Mouse (Mus musculus): ENCODE measurements around the gene Ppp2r5c. TPM values are rescaled to one million over a fixed set of nuclear protein-coding genes. Genes with fewer than 3 reads are reported as not detected.

Gene Ppp2r5c
- total and polyA plus RNA-seq, 3 experiments = 72.0 to 100.0 (median 93.9) TPM

- Histone ChIP-seq H3K36me3 (ENCODE audit: control insufficient read depth in 1 of 2, insufficient read depth in 2 of 2, low read length in 2 of 2) (peaks cover 0 to 15% of the 10 kb centered on the region in 2 experiments; a peak in 2 of 4 replicates), H3K9me3 (replicated peaks; ENCODE audit: insufficient read depth, low read length) (no peaks in the 10 kb centered on the region), H3K4me1 (ENCODE audit: control insufficient read depth in 1 of 2, insufficient read depth in 2 of 2, low read length in 2 of 2) (peaks cover 0 to 13% of the 10 kb centered on the region in 2 experiments), H3K9ac (ENCODE audit: control insufficient read depth, low read depth, low read length, poor library complexity, severe bottlenecking) (no peak overlapping the region), H3K27ac (ENCODE audit: control insufficient read depth, low read depth, low read length) (no peak overlapping the region), H3K4me3 (ENCODE audit: control insufficient read depth in 1 of 2, insufficient read depth in 1 of 2, low read depth in 2 of 2, low read length in 2 of 2) (no peak overlapping the region), H3K79me2 (ENCODE audit: control insufficient read depth, insufficient read depth, low read length, poor library complexity) (no peaks in the 10 kb centered on the region), H3K27me3 (ENCODE audit: control insufficient read depth in 1 of 2, insufficient read depth in 2 of 2, low read length in 2 of 2) (no peaks in the 10 kb centered on the region)
- no peak for TF ChIP-seq USF1 (IDR thresholded peaks at IDR 0.05; ENCODE audit: low read depth, low read length)
- TF ChIP-seq MEF2A (IDR thresholded peaks at IDR 0.05; ENCODE audit: extremely low read depth, insufficient replicate concordance, low read depth, low read length, poor library complexity, severe bottlenecking) = no peak
- no peak for TF ChIP-seq KAT2A (conservative IDR thresholded peaks at IDR 0.05; ENCODE audit: low read depth, low read length)
- no peak for TF ChIP-seq E2F4 (IDR thresholded peaks at IDR 0.05; ENCODE audit: borderline replicate concordance, low read depth, low read length)
- no peak for DNase-seq (ENCODE audit: low read depth, low spot score)
Observed at GRCm38 (mm10) chr12:110456024-110456423, 9.1 kb downstream of the Ppp2r5c start.

- H3K4me1 ChIP-seq (ENCODE audit: control insufficient read depth in 1 of 2, insufficient read depth in 2 of 2, low read length in 2 of 2) = peaks cover 0 to 13% of the 10 kb centered on the region in 2 experiments
- peaks cover 0 to 15% of the 10 kb centered on the region in 2 experiments; a peak in 2 of 4 replicates for H3K36me3 ChIP-seq (ENCODE audit: control insufficient read depth in 1 of 2, insufficient read depth in 2 of 2, low read length in 2 of 2)
- no peak overlapping the region for H3K4me3 ChIP-seq (ENCODE audit: control insufficient read depth in 1 of 2, insufficient read depth in 1 of 2, low read depth in 2 of 2, low read length in 2 of 2)
- peak overlapping the region; percentile 7; the same call in 1 of the 2 replicates for H3K27ac ChIP-seq (ENCODE audit: control insufficient read depth, low read depth, low read length)
- no peaks in the 10 kb centered on the region for H3K27me3 ChIP-seq (ENCODE audit: control insufficient read depth in 1 of 2, insufficient read depth in 2 of 2, low read length in 2 of 2)
- no peaks in the 10 kb centered on the region for H3K79me2 ChIP-seq (ENCODE audit: control insufficient read depth, insufficient read depth, low read length, poor library complexity)
- no peak overlapping the region for H3K9ac ChIP-seq (ENCODE audit: control insufficient read depth, low read depth, low read length, poor library complexity, severe bottlenecking)
- no peaks in the 10 kb centered on the region for H3K9me3 ChIP-seq (replicated peaks; ENCODE audit: insufficient read depth, low read length)
- TF ChIP-seq TBP (IDR thresholded peaks at IDR 0.05; ENCODE audit: low read depth, low read length) = no peak
- TF ChIP-seq MEF2A (IDR thresholded peaks at IDR 0.05; ENCODE audit: extremely low read depth, insufficient replicate concordance, low read depth, low read length, poor library complexity, severe bottlenecking) = peak; percentile 63; the same call in 1 of the 2 replicates
- peak; percentile 37 for DNase-seq (ENCODE audit: low read depth, low spot score)
Observed at GRCm38 (mm10) chr12:110458667-110459066, 11.7 kb downstream of the Ppp2r5c start.

- no peaks in the 10 kb centered on the region for H3K9me3 ChIP-seq (replicated peaks; ENCODE audit: insufficient read depth, low read length)
- no peak for DNase-seq (ENCODE audit: low read depth, low spot score)
Observed at GRCm38 (mm10) chr12:110460418-110461300, 13.7 kb downstream of the Ppp2r5c start.

More at GRCm38 (mm10) chr12:110460418-110461300, 13.7 kb downstream of the Ppp2r5c start:
- no peaks in the 10 kb centered on the region for H3K27me3 ChIP-seq (ENCODE audit: control insufficient read depth in 1 of 2, insufficient read depth in 2 of 2, low read length in 2 of 2)
- H3K36me3 ChIP-seq (ENCODE audit: control insufficient read depth in 1 of 2, insufficient read depth in 2 of 2, low read length in 2 of 2) = peaks cover 0 to 9% of the 10 kb centered on the region in 2 experiments; a peak in 2 of 4 replicates
- H3K79me2 ChIP-seq (ENCODE audit: control insufficient read depth, insufficient read depth, low read length, poor library complexity) = no peaks in the 10 kb centered on the region
- H3K27ac ChIP-seq (ENCODE audit: control insufficient read depth, low read depth, low read length) = no peak overlapping the region
- no peak for TF ChIP-seq MAFK (IDR thresholded peaks at IDR 0.05; ENCODE audit: borderline replicate concordance, low read depth, low read length)
- TF ChIP-seq USF1 (IDR thresholded peaks at IDR 0.05; ENCODE audit: low read depth, low read length) = no peak
- no peak for TF ChIP-seq RAD21 (IDR thresholded peaks at IDR 0.05; ENCODE audit: low read depth, low read length)
- TF ChIP-seq POLR2A (IDR thresholded peaks at IDR 0.05; ENCODE audit: control insufficient read depth in 1 of 2, insufficient read depth in 1 of 2, low read depth in 1 of 2, low read length in 2 of 2, poor library complexity in 1 of 2) = no peak
- TF ChIP-seq USF2 (IDR thresholded peaks at IDR 0.05; ENCODE audit: borderline replicate concordance in 1 of 2, insufficient read depth in 1 of 2, low read depth in 1 of 2, low read length in 2 of 2) = no peak
- no peak for TF ChIP-seq SIN3A (IDR thresholded peaks at IDR 0.05; ENCODE audit: low read length)
- TF ChIP-seq GABPA (IDR thresholded peaks at IDR 0.05; ENCODE audit: low read depth, low read length) = no peak
- no peak for TF ChIP-seq JUND (IDR thresholded peaks at IDR 0.05; ENCODE audit: low read depth, low read length)
- no peak for TF ChIP-seq ETS1 (IDR thresholded peaks at IDR 0.05; ENCODE audit: low read depth, low read length)
- no peak for TF ChIP-seq CHD2 (IDR thresholded peaks at IDR 0.05; ENCODE audit: low read length)
- no peak for TF ChIP-seq TBP (IDR thresholded peaks at IDR 0.05; ENCODE audit: low read depth, low read length)
- TF ChIP-seq NRF1 (IDR thresholded peaks at IDR 0.05; ENCODE audit: insufficient read depth, low read depth, low read length, poor library complexity, severe bottlenecking) = no peak
- TF ChIP-seq ELF1 (IDR thresholded peaks at IDR 0.05; ENCODE audit: low read depth, low read length) = no peak
- no peak for TF ChIP-seq MXI1 (IDR thresholded peaks at IDR 0.05; ENCODE audit: low read depth, low read length)
- no peak for TF ChIP-seq MAZ (IDR thresholded peaks at IDR 0.05; ENCODE audit: low read depth, low read length)
- H3K4me3 ChIP-seq (ENCODE audit: control insufficient read depth in 1 of 2, insufficient read depth in 1 of 2, low read depth in 2 of 2, low read length in 2 of 2) = no peak overlapping the region
- no peak overlapping the region for H3K9ac ChIP-seq (ENCODE audit: control insufficient read depth, low read depth, low read length, poor library complexity, severe bottlenecking)
- H3K4me1 ChIP-seq (ENCODE audit: control insufficient read depth in 1 of 2, insufficient read depth in 2 of 2, low read length in 2 of 2) = peaks cover 0 to 10% of the 10 kb centered on the region in 2 experiments

Data from MEL (cell line).